Mouse (Mus musculus) cerebellum, postnatal 4 days (tissue): Measurements from ENCODE around the gene Gns.
"Not testable (repeated sequence)": the region's sequence is repeated elsewhere in the genome, so short reads cannot be mapped to it uniquely, and the experiment has no call there.

Source experiments
- DNase-seq, 2 experiments: peaks; one replicate each; pipeline ENCODE4 v3.0.0; 2022; ENCODE audit warnings: low spot score in 2 of 2, mixed read lengths in 1 of 2

The Gns gene

GRCm38 (mm10) chr10:121364801-121365564 is at the start of gene Gns:
TSS of gene Gns (plus strand) at chr10:121365090.
- DNase-seq = peak; percentile 89 to 94

DNA sequence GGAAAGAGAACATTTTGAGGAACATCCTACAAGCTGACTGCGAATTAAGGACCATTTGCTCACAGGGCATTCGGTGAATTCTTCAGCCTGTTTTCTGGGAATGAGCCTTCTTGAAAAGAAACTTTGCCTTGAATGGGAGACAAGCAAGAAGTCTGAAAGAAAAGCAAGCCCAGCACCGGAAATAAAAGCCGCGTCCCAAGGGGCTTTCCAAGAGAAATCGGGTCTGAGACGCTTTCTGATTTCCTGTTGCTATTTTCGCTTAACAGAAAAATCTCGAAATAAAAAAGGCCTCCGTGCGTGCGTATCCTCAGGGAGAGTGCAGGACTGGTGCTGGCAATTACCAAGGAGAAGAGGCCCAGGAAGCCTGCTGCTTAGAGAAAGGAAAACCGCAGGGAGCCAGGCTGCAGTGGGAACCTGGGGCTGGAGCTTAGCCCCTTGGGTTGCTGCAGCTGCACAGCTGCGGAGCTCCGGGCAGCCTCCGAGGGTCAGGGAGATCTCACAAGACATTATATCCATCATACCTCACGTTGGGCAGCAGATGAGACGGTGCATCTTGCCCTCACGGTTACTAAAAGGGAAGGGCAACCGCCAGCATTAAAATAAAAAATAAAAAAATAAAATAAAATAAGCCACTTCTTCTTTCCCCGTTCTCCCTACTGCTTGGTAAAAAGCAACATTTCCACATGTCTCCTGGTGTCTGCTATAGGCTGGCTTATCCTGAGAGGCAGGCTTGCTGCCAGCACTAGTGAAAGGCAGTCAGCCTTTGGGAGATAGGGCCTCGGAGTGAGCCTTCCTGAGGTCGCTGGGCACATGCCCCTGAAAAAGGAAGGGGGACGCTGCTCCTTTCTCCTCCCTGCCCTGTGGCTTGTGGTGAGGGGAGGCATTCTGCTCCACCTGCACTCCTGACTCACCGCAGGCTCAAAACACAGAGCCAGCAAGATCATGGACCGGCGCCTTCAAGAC is 49.3 kb upstream of the Gns start:
- DNase-seq = no peak

DNA sequence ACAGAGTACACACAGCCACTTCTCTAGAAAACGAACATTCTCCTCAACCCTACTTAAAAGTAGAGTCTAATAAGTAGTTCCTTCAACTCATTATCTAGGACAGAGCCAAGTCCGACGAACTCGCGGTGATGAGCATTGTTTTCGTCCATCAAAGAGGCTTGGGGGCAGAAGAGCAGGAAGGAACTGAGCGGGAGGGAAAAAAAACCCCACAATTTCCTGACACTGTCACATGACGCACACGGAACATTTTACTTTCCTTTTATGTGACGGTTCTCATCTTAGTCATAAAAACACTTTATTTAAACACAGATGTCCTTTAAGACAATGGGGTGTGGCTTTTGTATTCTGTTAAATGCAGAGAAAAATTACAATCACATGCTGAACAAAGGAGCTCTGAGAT is 48.5 kb upstream of the Gns start:
- no peak for DNase-seq

DNA sequence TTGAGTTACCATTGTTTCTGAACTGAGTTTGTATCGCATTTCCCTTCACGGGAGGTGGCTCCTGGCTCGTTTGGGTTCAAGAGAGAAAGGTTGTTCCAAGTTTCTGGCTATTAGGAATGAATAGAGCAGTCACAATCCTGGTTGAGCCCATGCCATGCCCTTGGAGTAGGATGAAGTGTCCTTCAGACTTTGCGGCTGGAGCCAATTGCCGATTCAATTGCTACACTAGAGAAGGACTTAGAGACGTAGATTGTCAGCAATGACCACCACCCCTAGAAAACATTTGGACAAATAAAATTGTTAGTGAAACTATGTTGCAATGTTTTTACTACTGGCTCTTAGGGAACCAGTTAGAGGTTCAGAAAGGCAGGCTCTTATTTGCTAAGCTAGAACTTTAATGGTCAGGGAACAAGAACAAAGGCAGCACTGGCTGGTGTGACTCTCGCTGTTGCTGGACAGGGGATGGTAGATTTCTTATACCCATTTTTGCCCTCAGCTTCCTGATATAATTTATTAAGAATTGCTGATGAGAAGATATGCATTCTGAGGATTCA is 46.4 kb upstream of the Gns start:
- DNase-seq = no peak

- DNase-seq = peak in 1 of 2 experiments; percentile 65
Measured at GRCm38 (mm10) chr10:121323493-121323892, 41.4 kb upstream of the Gns start.

DNA sequence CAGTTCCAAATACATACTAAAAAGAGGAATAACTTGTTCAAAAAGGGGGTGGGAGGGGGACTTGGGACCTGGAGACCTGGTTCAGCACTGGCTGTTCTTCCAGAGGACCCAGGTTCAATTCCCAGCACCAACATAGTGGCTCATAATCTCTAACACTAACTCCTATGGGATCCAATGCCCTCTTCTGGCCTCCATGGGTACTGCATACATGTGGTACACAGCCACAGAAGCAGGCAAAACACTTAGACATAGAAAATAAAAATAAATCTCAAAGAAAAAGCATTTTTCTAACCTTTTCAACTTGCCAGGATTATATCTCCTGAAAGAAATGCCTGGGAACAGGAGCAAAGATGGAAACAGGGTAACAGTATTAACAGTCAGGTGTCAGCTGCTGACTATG is 38.7 kb upstream of the Gns start:
- no peak for DNase-seq

GRCm38 (mm10) chr10:121329586-121329985 is 35.3 kb upstream of the Gns start:
- no peak for DNase-seq

DNA sequence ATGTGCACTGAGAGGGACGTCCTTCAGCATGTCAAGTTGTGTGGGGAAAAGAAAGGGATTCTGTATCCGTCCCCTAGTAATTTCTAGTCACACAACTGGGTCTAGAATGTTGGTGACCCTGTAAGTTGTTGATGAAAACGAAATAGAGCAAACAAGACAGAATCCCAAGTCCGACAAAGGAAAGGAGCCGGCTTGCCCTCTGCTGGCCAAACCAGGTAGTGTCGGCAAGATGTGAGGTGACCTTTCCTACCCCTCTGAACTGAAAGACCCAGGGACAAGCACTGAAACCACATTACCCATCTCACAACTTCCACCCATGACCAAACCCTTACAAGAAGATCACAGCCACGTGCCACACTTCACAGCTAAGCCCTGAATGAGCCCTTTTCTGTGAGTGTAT is 34.0 kb upstream of the Gns start:
- peak; percentile 45 to 71 for DNase-seq

GRCm38 (mm10) chr10:121334576-121334975 is 30.3 kb upstream of the Gns start:
- peak in 1 of 2 experiments; percentile 62 for DNase-seq

DNA sequence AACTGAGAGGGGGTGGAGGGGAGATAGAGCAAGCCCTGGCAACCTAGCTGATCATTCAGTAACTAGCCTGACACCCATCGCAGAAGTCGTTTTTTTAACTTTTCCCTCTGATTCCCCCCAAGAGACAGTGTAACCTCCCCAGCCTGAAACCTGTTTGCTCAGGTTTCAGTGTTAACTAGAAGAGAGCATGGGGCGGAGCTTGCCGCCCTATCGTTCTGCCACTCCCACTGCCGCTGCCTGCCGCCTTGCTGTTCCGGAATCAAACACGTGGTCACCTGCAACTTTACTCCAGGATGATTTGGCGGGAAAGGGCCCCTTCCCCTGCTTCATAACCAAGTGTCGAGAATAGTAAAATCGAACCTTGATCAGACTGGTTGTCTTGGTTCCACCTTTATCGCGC is 28.4 kb upstream of the Gns start:
- DNase-seq = not testable (repeated sequence)

DNA sequence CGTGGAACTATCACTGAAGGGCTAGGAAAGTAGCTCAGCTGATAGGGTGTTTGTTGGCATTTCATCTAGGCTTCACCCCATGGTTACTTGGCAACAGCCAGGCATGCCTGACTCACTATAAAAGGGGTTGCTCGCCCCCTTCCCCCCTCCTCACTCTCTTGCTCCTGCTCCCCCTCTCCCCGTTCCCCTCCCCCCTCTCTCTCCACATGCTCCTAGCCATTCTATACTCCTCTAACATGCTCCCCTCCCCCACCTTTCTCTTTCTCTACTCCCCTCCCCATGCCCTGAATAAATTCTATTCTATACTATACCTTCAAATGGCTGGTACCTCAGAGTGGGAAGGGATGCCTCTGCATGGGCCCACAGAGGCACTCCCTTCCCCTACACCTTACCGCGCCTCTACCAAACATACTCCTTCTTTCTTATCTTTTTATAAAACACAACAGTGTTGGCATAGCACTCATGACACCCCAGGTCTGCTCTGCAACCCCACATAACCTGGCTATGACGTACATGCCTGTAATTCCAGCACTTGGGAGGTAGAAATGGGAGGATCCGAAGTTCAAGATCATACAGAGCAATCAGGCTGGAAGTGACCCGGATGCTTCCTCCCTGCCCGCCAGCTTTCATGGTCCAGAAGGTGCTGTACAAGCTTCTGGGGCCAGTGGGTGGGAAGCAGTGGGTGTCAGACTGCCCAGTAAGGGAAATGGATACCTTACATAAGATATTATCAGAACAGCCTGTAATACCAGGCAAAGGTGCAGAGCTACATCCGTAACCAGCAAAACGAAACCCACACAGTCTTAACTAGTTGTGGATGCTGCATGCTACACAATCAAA is 23.9 kb upstream of the Gns start:
- DNase-seq = no peak

GRCm38 (mm10) chr10:121342260-121342659 is 22.6 kb upstream of the Gns start:
- no peak for DNase-seq

GRCm38 (mm10) chr10:121343867-121344266 is 21.0 kb upstream of the Gns start:
- no peak for DNase-seq

GRCm38 (mm10) chr10:121349244-121349643 is 15.6 kb upstream of the Gns start:
- no peak for DNase-seq

DNA sequence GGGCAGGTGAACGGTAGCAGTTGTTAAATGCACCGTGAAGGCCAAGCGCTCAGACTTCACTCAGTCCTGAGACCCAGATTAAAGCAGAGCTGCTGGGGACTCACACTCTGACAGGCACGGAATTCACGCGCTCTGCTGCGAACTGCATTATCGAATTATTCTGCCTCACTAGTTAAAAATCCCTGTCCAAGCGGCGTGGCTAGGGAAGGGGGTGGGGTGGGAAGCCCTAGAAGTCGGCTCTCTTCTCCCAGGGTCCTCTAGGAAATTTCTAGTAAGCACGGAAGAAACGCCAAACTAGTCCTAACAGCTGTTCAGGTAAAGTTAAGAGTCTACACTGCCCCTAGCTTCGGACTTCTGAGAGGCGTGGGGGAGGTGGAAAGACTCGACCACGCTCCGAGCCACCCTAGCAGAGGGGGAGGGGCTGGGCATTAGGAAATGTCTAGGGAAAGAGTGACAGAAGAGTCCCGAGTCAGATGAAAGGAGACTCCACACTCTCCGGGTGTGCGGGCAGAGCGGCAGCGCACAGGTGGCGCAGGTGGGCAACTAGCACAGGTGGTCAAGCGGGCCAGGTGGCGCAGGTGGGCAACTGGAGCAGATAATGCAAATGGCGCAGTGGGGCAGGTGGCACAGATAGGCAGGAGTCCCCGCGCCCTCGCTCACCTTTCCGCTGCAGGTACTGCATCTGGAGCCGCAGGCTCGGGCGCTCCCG is 14.4 kb upstream of the Gns start:
- peak in 1 of 2 experiments; percentile 16 for DNase-seq

DNA sequence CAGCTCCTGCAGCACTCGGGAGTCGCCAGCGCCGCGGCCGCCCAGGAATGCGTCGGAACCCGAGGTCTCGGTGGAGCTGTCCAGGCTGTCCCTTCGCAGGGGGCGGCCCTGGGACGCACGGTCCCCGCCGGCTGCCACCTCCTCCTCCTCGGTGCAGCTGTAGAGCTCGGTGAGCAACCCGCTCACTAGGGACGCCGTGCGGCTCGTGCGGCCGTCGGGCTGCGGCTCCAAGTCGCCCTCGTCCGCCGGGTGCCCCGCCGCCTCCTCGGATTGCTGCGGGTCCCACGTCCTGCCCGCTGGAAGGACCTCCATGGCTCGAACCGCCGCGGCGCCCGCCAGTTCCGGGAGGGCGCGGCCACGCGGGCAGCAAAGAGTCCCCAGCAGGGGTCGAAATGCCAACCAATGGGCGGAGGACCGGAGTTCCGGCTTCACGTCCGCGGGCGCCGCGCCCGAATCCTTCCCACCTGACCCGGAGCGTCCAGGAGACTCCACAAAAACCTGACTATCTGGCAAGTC is 13.8 kb upstream of the Gns start, which contains the start of gene Tbc1d30:
Gene Tbc1d30 (minus strand): TSS at position 213 of the 516 bp plus-strand sequence.
- DNase-seq = peak in 1 of 2 experiments; percentile 35

GRCm38 (mm10) chr10:121351692-121352290 is 13.1 kb upstream of the Gns start:
- no peak for DNase-seq

DNA sequence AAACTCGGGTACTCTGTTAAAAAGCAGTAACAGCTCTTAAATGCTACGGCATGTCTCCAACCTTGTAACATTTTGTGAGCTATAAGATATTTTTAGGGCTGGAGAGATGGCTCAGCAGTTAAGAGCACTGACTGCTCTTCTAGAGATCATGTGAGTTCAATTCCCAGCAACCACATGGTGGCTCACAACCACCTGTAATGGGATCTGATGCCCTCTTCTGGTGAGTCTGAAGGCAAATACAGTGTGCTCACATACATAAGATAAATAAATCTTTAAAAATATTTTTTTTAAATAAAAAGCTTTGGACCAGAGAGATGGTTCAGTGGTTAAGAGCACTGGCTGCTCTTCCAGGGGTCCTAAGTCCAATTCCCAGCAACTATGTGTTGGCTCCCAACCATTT is 4.5 kb upstream of the Gns start:
- no peak for DNase-seq

- DNase-seq = no peak
Measured at GRCm38 (mm10) chr10:121363201-121363600, 1.7 kb upstream of the Gns start.

- DNase-seq = no peak
Measured at GRCm38 (mm10) chr10:121364306-121364705, 584 bp upstream of the Gns start.
